Mouse (Mus musculus) urinary bladder, postnatal 10 days (tissue): ENCODE measurements around the gene Fhod1.

Experiments
- DNase-seq: peaks from one replicate; pipeline ENCODE4 v3.0.0; 2022; ENCODE audit warnings: low spot score

Fhod1 gene

DNA sequence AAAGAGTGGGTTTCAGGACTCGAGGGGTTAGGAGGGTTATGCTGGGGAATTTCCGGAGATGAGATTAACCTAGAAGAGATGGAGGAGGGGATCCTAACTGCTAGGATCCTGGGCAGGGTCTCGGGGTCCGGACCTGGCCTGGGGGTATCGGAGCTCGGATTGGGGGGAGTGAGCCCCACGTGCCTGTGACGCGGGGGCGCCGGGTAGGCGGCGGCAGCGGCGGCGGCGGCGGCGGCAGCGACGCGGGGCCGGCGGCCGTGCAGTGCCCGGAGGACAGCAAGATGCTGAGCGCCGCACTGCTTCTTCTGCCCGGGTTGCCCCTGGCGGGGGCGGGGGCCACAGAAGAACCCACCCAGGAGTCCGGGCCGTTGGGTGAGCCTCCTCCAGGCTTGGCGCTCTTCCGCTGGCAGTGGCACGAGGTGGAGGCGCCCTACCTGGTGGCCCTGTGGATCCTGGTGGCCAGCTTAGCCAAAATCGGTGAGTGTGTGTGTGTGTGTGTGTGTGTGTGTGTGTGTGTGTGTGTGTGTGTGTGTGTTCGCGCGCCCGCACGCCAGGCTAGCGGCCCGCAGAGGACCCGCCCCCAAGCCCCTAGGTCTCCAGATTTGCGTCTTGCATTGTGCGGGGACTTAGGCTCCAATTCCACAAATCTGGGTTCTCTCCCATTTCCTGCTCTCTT is 1.5 kb upstream of the Fhod1 start:
- DNase-seq, result no peak

DNA sequence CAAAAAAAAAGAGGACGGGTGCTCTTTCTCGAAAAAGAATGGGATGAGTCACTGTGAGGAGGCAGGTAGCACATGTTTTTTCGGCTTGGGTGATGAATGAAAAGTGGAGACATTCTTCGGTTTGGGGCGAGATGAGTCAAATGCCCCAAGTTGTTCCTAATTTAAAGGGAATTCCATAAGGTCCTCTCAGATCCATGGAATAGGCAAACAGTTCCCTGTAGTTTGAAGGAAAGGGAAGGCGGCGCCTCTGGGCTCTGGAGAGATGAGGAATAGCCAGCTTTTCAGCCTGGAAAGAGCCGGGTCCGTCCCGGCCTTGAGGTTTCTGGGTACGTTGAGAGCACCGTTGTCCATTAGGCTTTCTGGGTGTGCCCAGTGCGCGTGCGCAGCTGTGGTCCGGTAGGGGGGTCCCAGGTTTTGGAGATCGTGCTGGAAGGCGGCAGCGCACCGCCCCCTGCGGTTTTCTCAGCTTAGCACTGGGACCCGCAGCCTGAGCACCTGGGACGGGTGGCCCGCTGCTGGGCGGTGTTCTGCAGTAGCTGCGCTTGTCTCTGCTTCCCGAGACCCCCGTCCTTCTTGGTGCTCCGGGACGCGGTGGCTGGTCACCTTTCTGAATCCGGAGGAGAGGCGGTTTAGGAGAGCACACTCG is 820 bp upstream of the Fhod1 start, which contains the start of gene Slc9a5:
Gene Slc9a5 (plus strand): TSS at position 394 of the 646 bp plus-strand sequence.
- no peak for DNase-seq

DNA sequence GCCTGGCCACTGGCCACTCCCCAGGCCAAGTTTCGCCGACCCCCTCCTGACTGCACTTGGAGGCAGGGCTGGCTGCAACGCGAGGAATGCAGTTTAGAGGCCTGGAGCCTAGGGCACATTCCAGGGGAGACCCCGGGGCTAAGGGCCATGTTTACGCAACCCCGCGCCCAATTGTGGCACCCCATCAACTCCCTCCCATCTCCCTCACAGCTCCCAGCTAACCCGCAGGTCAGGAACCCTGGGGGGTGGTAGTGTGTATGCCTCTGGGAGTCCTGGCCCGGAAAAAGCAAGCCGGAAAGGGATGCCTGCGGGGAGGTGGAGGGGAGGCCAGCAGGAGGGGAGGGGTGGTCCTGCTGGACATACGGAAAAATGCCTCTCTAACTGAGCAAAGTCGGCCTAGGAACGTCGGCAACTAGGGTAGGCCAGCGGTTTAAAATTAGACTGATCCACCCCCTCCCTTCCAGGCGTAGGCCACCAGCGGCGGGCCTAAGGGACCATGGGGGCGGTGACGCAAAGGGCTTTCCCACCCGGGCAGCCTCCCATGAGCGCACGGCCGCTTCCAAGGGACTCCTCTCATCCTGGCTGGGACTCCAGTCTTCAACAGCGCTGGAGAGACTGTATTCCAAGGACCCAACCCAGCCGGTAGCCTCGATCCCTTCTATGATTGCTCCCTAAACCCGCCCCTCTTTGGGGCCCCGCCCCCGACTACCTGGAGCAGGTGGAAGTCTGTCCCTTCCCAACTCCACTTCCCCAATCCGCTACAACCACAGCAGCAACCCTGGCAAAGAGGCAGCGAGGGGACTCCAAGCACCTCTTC is 934 bp downstream of the Fhod1 start:
- DNase-seq, result no peak

DNA sequence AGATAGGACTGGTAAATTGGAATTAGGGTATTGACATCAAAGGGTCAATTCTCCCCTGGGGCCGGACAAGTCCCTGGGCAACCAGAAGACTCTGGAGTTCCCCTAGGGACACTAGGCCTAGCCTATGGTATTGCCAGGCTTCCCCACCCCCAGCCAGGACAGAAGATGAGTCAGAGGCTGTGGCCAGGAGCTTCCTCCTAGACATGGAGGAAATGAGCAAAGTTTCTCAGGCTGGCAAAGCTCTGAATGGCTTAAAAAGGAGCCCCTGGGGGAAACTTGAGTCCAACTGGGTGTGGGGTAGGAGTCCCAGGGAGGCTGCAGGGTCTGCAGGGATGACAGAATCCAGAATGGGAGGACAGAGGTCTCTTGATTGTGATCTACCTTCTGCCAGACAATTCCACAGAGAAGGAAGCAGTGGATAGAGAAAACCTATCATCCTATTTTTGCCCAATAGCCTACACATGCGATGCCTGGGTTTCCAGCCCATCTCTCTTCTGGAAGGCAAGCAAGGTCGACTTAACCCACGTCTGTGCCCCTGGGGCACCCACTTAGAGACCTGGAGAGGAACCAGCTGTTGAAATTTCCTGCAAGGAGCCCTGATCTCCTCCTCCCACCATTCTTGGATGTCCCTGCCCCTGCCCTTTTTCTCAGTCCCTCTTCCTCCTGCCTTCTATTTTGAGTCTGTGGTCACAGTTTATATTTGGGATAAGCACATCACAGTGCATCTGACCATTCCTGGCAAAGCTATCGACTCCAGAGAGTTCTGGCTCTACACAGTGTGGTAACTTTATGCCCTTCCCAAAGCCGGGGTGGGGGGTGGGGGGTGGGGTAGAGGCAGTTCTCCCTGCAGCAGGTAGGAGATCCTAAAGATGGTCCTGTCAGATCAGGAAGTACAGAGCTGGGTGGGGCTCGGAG is 2.4 kb downstream of the Fhod1 start:
- DNase-seq, result no peak

DNA sequence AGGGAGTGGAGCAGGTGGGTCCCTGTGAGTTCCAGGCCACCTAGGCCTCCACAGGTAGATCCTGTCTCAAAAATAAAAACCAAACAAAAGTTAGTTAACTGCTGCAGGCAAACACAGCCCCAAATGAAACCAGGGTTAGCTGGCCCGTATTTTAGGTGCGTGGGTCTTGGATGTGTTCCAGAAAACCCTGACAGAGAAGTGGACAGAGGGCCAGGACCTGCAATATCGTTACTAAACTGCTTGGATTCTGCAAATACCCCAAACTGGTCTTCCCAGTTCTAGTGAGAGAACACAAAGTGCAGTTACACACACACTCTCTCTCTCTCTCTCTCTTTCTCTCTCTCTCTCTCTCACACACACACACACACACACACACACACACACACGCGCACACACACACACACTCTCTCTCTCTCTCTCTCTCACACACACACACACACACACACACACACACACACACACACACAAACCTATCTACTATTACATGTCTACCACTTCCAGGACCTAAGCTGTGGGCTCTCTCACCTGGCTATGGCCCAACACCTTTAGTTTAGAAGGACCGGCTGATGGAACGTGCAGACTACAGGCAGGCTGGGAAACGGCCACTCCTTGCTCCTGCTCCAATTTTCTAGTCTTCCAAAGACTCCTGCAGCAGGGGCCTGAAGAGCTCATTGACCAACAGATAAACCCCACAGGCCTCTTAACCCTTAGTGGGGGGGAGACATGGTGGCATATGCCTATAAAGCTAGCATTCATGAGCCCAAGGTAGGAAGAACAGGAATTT is 3.8 kb downstream of the Fhod1 start:
- no peak for DNase-seq

DNA sequence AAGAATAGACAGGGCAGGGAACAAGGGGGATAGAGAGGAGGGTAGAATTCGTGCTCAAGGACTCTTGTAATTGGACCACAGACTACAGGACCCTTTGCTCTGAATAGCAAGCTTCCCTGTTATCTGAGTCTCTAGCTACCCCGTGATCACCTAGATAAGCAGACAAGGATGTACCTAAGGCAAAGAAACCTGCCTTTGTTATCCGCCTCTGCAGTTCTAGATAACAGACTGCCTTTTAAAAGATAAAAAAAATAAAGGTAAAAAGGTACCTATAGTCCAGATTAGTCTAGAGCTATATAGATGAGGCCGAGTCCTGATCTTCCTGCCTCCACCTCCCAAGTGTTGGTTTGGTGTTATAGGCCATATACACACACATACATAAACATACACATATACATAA is 5.0 kb downstream of the Fhod1 start:
- DNase-seq, result no peak

DNA sequence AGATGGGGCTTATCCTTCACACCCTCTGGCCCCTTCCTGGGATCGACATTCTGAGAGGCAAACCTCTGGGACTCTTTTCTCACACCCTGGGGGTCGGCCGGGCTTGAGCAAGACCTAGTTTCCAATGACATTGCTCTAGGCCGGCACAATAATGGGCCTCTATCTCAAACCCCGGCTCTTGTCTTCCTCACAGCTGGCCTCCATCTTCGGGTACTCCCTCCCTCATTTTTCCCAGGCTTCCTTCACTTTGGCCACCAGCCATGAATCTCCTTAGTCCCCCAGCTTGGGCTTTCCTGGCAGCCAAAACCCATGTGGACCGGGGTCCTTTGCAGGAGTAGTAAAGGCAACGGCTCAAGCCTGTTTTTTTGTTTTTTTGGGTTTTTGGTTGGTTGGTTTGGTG is 6.4 kb downstream of the Fhod1 start:
- DNase-seq, result no peak

DNA sequence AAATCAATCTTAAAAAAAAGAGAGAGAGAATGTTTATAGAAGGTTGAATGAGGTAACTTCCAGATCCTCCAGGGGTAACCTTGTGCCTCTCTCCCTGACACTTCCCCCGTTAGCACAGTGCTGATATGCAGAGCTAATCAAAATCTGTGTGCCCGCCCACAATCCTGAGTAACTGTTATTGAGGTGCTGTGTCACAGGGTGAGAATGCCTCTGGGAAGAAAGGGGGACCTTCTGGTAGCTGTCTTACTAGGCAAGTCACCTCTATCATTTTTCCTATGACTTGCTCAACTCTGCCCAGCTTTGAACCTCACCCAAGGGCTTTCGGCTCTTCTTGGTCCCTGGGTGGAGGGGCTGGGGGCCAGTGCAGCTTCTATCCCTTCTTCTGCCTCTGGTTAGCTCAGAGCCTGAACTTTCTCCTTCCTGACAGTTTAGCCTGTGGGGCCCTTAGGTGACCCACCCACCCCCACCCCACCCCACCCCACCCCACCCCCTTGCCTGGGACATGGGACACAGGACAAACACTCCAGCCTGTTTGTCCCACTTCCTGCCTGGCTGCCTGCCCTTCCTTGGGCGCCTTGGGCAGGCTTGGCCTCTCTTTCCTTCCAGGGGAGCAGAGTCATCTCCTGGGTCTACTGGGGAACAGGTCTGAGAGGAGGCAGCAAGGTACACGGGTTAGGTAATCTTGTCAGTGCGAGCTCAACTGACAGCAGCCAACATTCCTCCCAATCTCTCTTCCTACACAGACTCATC is 7.7 kb downstream of the Fhod1 start:
- no peak for DNase-seq

DNA sequence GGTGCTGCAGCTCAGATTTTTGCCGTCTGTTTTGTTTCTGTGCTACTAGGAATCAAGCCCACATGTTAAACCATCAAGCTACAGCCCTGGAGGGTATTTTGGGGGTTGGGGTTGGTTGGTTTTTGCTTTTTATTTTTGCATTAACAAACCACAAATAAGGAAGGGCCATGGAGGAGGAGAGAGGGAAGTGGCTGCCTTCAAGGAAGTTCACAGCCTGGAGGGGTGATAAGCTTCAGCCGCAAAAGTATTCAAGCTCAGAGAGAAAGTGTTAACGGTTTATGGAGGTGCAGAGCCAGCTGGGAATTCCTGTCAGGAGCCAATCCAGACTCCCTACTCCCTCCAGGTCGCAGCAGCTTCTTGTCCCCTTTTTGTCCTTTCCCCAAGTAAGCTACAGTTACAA is 8.8 kb downstream of the Fhod1 start:
- no peak for DNase-seq

DNA sequence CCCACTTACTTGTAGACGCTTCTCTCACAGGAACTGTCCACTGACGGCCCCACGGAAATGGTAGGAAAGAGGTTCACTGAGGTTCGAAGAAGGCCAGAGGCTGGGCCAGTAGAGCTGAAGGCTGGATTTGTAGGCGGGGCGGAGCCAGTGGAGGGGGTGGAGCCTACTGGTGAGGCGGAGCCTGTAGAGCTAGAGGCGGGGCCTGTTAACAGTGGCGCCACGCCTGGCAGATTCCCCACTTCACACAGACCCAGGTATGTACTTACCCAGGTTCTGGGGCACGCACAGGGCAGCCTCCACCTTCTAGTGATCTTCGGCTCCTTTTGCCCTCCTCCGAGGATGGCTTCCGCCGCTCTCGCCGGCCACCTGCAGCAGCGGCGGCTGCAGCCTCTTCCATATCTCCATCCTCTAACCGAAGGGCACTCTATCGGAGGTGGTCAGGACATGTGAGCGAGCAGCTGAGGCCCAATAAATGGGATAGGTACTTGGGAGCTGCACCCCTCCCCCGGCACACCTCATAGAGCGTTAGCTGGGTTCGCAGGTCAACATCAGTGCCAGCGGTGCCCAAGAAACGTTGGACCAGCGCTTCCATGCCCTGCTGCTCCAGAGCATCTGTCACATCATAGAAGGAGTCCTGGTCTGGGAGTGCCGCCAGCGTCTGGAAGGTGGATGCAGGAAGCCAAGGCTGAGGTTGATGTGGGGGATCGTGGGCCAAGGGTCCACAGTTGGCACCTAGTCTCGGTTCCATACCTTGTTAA is 11.2 kb downstream of the Fhod1 start:
- no peak for DNase-seq

DNA sequence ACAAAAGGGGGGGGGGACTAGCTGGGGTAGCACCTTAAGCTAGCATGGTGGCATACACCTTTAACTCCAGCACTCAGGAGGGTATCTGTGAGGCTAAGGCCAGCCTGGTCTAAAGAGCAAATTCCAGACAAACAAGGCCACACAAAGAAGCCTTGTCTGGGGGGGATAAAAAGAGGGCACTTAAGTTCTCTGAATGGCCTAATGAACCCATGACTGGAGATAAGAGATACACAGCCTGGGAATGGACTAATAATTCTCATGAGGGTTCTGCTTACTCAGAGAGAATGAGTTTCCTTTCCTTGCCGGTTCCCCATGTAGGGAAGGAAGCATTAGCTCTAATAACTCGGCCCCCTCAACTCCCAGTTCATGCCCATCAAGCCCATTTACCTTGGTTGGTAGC is 15.2 kb downstream of the Fhod1 start:
- DNase-seq, result no peak

DNA sequence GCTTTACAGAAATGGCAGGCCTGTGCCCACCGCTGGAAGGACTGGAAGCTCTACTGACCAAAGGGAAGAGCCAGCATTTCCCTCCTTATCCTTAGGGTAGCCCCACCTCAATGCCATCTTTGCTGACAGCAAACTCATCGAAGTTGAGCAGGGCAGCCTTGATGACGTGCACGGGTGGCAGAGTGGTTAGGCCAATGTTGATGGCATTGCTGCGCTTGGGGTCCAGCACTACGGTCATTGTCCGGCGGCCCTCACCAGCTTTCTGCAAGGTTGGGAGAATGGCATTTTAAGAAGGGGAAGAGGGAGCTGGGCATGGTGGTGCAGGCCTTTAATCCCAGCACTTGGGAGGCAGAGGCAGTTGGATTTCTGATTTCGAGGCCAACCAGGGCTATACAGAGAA is 15.8 kb downstream of the Fhod1 start:
- DNase-seq, result no peak

DNA sequence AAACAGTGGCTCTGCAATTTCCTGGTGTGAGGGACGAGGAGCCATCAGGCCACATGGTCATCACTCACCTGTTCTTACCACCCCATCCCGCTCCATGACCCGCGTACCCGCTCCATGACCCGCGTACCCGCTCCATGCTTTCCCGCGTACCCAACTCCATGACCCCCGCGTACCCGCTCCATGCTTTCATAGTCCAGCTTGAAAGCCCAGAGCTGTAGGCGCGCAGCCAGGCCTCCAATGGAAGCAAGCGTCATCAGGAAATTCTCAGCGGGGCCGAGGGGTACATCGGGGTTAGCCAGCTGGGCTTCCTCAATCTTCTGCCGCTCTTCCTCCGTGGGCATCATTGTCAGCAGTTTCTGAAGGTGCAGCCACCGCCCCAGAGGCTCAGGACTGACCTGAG is 16.3 kb downstream of the Fhod1 start:
- no peak for DNase-seq

DNA sequence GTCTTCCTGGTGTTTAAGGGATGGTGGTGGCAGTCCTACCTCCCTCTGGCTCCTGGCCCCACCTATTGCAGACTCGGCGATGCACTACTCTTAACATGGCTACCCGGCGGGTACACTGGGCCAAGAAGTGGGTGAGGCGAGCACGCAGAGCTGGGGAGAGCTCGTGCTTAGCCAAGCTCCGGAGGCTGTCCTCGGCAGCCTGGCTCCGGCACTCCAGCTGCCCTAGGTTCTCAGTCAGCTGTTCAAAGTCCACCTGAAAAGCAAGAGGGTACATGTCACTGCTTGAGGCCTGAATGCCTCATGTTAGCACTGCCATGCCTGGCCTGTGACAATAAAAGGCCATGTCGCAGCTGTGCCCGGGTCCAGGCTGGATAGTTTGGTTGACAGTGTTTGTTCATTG is 17.4 kb downstream of the Fhod1 start:
- no peak for DNase-seq

DNA sequence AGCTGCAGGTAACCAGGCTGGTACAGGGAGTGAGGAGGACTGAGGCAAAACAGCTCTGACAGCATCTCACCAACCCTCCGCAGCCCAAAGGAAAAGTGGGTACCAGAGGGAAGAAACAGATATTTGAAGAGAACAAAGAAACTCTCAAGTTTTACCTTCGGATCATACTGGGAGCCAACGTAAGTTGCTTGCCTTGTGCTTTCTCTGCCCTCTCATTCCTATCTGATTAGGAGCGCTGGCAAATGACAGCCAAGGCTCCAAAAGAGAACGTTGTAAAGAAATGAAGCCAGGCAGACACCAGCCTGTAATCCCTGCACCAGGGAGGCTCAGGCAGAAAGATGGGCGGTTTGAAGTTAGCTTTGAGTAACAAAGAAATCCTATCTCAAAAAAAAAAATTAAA is 20.8 kb downstream of the Fhod1 start:
- no peak for DNase-seq

DNA sequence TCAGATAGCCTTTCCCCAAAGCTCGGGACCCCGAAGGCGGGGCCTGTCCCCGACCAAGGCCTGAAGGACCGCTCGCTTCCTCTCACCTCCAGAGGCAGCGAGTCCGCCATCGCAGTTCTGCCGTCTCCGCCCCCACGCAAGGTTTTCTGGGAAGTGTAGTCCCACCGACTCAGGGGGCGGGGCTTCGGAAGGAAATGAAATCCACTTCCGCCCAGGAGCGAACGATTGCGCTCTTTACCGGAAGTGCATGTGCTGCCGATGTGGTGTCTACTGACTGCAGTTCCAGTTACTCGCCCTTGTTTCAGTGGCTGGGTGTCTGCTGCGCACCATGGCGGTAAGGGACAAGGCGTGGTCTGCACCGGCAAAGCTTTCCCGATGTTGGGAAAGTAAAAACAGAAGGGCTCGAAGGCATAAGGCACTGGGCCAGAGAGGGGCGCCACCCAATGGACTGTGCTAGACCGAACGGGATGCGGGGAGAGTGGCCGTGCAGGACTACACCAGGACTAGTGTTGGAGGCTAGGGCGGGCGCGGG is 21.5 kb downstream of the Fhod1 start, which contains the start of the genes Lrrc29 and Tmem208:
Gene Lrrc29 (minus strand): TSS at position 138 of the 532 bp plus-strand sequence.
Gene Tmem208 (plus strand): TSS at position 214 of the 532 bp plus-strand sequence.
- DNase-seq, result peak; percentile 90

DNA sequence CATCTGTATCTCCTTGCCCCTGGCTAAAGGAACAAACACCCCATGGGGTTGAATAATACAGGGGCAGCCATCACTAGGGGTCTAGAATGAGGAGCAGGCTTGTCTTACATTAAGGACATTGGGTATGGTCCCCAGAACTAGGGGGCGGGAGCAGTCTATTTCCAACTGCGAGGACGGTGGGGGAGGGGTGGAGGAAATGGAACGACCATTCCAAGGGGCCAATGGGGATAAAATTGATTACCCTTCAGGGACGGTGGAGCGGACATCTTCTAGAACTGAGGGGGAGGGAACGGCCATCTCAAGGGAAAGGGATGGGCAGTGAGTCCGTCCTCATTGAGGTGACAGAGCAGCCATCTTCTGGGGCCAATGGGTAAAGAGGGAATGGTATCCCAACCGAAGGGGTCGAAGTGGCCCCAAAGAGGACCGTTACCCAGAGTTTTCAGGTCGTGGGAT is 22.1 kb downstream of the Fhod1 start:
- DNase-seq, result no peak

DNA sequence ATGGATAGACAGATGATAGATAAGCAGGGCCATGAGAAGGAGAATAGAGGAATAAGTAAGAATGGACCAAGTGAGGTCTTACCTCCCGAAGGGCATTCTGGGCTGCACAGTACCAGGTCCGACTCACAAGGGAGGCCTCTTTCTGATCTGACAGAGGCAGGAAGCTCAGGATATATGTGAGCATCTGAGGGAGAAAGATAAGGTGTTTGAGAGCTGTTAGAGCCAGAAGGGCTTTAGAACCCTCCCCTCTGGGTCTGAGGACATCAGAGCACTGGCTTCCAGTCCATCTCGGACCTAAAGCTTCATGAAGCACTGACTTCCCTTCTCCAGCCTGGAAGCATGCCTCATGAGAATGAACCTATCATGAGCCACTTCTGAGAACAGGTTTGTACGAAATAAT is 24.6 kb downstream of the Fhod1 start:
- DNase-seq, result no peak

DNA sequence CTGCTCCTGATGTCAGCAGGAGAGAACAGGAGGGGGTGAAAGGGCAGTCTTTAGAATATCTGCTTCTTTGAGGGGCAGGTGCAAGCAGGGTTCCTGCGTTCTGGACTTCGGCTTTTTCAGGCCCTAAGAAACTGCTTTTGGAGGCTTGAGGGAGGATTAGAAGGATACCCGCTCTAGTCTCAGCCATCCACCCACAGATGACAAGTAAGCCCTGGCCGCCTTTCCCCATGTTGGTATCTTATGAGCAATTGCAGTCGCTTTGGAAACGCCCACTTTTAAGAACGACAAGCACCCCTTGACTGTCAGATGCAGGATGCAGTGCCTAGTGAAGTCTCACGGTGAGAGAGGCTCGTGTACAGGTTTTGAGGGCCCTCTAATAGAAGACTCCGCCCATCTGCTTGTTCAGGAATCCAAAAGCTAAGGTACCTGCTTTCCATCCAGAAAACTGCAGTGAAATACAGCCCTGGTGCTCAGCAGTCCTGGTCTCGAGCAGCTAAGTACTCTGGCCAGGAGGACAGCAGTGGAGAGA is 29.0 kb downstream of the Fhod1 start:
- no peak for DNase-seq
